Mouse (Mus musculus) layer of hippocampus, postnatal 10 days (tissue): ENCODE measurements at regions not wholly inside any gene's neighbourhood (a gene's known extent, or its start where the extent isn't known, plus 50 kb on each side); places are given as distances from the start of the nearest gene placed in this dataset.

Source experiments
- DNase-seq, 2 experiments: peaks; one replicate each; pipeline ENCODE4 v3.0.0; 2021; ENCODE audit warnings: low spot score in 2 of 2

DNA sequence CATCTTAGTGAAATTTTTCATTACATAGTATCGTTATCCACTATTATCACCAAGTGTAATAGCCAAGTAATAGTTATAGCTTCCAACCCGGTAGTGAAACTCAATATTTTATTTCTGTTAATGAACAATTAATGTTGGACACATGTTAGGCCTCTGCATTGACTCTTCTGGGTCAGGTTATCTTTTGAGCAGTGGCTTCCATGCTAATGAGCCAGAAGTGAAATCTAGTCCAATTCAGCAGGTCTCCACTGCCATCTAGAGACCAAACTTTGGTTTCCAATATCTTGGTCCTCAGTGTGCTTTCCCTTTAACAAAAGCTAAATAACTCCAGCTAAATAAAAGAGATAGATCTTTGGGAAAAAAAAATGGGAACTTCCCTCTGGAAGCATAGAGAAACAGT is 258.9 kb upstream of the Aldoart1 start:
- DNase-seq: peak; percentile 8 to 20
